Mouse (Mus musculus): ENCODE data around the gene Isy1. TPM values are rescaled to one million over a fixed set of nuclear protein-coding genes. Genes with fewer than 3 reads are reported as not detected.

Isy1 gene
- total RNA-seq (2022) = 10 to 100 TPM; 37.3 to 60.0 (median 46.5) TPM

DNA sequence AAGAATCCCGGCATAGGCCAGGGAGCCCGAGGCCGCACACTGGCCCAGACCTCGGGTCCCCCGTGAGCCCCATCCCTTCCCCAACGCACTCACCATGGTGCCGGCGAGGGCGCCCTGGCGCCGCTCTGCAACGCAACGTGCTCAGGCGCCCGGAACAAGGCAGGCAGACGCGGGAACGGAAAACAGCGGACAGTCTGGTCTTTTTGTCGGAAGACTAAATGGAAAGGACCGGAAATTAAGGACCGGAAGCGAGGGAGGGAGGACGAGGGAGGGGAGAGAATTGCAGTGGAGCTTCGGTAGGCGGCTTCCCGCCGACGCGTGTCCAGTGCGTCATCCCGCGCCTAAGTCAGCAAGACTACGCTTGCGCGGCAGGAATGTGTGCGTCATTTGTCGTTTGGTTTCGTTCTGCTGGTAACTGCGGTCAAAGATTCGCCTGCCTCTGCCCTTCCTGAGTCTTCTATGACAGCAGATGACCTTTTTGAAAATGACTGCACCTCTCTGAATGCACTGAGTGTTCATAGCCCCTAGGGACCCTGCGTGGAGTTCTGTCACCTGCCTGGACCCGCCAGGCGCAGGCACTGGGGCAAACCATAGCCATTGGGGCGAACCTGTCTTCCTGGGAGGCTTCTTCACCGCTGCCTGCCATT lies at the start of gene Isy1:
Isy1 (minus strand) TSS at position 248 of the 647 bp plus-strand sequence.
- peak; percentile 97 for DNase-seq

DNA sequence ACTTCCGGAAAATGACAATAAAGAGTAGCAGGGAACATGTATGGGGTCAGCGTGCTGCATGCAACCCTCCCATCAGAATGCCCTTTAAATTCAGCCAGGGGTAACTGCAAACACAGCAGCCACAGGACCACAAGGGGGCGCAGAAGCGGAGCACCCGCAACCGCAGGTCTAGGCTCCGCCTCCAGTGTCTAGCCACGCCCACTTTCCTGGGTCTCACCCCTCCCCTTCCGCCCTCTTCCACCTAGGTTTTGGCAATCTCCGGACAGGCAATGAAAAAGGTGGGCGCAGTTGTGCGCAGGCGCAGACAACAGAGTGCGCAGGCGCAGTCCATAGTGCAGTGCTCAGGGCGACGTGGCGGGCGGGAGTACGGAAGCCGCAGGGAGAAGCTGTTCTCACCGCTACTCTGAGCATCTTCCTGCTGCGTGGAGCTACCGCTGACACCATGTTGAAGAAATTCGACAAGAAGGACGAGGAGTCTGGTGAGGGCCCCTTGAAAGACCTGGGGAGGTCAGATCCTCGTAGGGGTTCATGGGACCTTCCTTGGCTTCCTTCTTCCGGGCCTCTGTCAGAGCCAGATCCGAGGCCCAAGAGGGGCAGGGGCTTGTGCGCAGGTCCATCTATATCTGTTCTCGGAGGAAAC lies 49.1 kb upstream of the Isy1 start, which contains the start of gene Copg1:
Copg1 (plus strand) TSS at position 221 of the 640 bp plus-strand sequence.
- DNase-seq = peak; percentile 99

DNA sequence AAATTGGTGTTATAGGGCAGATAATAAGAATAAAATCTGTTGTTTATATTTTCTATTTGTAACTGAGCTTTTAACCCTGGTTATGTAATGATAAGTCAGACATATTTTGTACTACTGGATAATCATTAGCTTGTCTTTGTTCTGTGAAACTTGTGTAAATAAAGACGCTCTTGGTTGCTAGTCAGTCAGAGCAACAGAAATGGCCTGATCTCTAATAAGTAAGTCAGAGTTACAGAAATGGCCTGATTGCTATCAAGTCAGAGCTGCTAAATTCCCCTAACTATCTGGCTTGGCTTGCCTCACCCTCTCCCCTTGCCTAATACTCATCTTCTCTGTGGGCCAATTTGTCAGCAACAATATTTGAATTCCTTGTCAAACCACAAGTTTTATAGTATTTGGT lies 48.1 kb upstream of the Isy1 start:
- no peak for DNase-seq

DNA sequence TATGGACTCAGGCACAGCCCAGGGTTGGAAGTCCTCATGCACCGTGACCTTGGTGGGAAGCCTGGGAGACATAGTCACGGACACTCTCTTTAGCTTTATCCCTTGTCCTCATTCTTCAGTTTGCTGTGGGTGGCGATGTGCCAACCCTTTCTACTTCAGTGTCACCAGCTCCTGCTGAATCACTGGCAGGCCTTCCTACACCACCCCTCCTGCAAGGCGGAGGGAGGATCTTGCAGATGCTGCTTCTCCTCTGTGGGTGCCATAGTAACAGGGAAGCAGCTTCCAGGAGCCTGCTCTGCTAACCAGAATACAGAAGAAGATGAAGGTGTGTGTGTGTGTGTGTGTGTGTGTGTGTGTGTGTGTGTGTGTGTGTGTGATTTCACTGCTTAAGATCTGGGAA lies 44.2 kb upstream of the Isy1 start:
- peak; percentile 86 for DNase-seq

DNA sequence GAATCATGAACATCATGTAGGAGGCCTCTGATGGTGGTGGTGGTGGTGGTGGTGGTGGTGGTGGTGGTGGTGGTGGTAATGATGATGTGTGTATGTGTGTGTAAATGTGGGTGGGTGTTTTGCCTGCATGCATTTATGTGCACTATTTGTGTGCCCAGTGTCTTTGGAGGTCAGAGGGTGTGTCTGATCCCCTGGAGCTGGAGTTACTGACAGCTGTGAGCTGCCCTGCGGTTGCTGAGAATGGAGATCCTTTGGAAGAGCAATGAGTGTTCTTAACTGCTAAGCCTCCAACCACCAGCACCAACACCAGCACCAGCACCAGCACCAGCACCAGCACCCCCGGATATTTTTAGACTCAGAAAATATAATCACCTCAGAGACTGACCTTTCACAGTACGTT lies 43.6 kb upstream of the Isy1 start:
- no peak for DNase-seq

DNA sequence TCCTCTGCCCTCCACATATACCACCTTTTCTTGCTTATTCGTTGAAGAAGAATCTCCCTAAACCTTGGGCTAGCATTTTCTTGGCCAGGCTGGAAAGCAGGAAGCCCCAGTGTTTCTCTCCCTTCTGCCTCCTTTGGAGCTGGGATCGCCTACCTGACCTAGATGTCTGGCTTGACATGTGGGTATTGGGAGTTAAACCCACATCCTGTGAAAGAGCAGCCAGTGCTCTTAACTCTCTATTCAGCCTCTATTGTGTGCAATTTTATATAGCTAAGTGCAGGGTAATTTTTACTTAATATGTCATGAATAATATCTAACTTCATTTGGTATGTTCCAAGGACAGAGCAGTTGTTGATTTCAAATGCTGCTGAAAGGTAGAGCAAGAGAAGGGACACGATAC lies 41.0 kb upstream of the Isy1 start:
- no peak for DNase-seq

DNA sequence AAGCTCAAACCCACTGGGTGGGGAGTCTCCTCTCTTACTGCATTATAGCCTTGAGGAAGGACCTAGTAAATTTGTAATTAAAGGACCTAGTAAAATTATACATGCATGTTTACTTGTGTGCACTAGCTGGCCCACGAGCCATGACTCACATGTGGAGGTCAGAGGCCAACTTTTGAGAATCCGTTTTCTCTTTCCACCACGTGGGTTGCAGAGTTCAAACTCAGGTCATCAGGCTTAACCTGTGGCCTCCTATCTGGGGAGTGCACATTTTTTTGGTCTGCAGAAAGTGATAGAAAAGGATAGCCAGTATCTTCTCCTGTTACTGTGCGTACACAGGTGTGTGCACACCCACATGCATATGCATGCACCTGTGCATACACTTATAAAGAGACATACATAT lies 40.4 kb upstream of the Isy1 start:
- no peak for DNase-seq

DNA sequence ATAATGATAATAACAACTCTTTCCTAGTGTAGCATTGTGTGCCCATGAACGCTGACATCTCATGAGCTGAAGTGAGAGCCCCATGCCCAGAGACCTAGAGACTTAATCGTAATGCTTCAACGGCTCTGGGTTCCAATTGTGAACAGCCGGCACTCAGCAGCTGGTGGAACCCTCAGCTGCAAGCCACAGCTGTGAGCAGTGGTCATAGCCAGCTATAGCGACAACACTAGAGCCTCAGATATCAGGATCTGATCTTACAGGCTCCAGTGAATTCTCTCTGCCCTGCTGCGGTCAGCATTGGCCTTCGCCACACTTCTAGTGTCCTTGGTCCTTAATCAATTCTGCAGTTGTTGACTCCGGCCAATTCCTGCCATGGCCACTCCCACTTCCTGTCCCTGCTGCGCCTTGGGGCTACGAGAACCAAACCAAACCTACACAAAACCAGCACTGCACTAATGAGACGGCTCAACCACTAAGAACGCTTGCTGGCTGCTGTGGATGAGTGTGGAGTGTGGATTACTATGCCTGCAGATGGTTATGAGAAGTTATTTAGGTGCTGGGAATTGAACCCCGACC lies 37.6 kb upstream of the Isy1 start:
- DNase-seq = peak; percentile 67

DNA sequence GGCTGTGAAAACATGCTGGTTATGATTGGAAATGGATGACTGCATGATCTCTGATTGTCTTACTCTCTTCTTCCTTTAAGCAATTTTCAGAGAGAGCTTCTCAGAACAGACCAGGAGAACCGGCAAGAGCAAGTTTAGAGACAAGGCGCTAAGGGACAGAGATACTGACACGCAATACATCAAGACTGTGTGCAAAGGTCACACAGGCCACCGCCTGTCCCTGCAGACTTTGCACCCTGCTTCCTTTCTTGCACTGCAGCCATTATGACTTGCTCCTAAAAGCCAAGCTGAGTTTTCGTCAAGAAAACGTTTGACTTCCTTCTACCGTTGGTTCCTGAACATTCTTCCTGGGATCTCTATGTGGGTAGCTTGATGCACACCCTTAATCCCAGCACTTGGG lies 37.0 kb upstream of the Isy1 start:
- no peak for DNase-seq

DNA sequence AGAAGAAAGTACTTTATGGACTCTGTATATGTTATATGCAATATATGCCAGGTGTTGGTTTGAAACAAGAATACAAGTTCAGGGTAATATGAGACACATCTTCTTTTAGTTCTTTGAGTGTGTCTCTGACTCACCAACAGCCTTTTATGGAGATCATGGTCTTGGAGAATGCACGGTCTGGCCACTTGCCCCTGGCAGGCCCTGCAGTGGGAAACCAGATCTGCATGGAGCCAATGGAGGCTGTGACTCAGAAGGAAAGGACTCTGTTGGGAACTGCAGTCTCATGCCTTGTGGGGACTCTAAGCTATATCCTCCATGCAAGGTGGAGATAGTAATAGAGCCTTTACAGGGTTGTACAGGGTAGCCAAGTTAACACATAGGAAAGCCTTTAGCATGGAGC lies 36.5 kb upstream of the Isy1 start:
- peak; percentile 39 for DNase-seq

DNA sequence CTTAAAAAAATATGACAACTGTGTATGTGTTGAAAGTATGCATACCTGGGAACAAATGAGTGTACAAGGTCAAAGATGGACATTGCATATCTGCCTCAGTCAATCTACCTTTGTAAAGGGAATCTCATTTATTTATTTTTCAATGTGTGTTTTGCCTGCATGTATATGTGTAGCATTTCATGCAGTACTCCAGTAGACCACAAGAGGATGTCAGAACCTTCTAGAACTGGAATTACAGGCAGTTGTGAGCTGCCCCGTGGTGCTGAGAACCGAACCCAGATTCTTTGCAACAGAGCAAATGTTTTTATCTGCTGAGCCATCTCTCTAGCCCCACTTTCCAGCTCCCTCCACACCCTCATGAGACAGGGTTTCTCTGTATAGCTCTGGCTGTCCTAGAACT lies 35.4 kb upstream of the Isy1 start:
- DNase-seq = no peak

DNA sequence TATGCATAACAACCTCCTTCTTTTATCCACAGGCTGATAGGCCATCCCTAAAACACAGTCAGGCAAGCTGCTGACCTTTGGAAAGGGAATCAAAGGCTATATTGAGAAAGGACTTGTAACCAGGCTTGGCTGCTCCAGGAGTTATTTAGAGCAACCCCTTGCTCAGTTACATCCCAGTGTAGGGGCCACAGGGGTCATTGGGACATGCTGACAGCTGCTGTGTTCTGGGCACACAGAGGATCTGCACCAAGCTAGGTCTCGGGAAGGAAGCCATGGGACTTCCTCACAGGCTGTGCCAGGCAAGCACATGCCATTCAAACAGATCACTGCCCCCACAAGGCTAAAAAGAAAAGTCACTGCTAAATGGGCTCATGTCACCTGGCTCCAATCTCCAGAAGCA lies 34.5 kb upstream of the Isy1 start:
- DNase-seq = no peak

DNA sequence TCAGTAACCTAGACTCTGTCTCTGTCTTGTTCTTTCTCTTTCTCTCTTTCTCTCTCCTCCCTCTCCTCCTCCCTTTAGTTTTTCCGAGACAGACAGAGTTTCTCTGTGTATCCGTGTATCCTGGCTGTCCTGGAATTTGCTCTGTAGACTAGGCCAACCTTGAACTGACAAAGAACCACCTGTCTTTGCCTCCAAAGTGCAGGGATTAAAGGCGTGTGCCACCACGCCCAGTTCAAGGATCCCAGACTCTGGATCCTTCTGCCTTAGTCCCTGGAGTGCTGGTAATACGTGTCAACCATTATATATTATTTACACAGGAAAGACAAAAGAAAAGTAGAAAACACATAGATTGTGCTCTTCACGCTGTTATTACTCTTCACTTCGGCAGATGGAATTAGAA lies 32.6 kb upstream of the Isy1 start:
- no peak for DNase-seq

DNA sequence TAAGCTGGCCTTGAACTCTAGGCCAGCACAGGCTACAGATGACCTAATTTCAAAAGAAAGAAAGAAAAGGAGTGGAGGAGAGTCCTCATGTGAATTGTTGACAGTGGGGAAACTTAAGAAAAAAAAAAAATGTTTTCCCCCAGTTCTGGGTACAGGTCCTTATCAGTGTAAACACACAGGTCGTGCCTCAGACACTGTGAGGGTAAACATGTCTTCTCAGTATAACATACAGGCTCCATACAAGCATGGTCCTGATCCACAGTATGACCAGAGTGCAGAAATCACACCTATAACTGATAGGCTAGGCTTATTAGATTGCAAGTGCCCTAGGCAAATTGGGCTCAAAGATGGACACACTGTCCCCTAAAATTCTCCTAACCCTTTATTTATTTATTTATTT lies 31.8 kb upstream of the Isy1 start:
- no peak for DNase-seq

DNA sequence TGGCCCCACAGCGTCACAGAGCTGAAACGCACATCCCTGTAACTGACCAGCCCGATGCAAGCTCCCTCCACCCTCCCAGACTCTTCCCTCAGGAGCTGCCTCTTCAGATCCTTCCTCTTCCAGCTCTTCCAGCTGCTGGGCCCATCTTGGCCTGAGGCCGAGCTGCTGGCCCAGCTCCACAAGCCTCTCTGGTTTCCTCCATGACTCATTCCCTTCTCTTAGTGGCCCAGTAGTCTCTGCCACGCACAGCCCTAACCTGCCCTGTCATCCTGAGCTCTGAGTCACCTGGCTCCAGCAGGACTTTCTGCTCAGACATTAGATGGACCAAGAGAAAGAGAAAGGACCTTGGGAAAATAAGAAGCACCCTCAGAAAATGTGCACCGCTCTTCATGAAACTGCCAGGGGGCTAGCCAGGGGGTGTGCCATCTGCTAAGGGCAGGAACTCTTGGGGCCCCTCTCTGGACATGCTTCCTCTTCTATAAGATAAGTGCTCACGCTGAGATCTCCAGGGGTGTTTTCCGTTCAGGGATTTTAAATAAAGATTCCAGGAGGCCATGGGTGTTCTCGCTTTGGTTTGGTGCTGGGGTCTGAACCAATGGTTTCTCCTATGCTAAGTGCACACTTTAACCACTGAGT lies 30.4 kb upstream of the Isy1 start:
- peak; percentile 91 for DNase-seq

DNA sequence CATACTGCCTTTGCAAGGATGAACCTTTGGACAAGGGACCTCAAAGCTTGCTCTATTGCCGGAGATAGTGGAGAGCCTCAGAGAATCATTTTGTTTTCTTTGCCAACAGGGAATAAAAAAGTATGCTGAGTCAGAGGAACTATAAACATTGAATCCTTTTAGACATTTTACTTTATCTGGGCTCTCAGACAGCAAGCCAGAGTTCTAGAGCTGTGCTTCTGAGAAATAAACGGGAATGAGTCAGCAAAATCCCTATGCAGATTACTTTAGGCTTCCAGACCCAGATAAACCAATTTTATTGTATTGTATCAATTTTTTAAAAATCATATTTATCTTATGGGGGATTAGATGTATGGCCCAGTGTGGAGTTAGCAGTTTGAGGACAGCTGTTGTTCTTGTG lies 28.7 kb upstream of the Isy1 start:
- DNase-seq = no peak

DNA sequence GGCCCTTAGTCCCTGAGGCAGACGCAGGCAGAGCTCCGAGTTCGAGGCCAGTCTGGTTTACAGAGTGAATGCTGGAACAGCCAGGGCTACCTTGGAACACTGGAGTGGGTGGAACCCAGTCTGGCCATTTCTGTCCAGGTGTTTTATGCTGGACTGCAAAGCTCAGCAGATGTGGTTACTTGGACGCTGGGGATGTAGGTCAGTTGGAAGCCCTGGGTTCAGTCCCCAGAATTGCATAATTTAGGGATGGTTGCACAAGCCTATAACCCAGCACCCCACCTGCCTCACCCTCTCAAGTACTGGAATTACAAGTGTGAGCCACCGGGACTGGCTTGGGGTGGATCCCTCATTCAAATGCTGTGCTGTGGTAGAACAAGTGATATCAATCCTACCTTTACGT lies 27.6 kb upstream of the Isy1 start:
- no peak for DNase-seq

DNA sequence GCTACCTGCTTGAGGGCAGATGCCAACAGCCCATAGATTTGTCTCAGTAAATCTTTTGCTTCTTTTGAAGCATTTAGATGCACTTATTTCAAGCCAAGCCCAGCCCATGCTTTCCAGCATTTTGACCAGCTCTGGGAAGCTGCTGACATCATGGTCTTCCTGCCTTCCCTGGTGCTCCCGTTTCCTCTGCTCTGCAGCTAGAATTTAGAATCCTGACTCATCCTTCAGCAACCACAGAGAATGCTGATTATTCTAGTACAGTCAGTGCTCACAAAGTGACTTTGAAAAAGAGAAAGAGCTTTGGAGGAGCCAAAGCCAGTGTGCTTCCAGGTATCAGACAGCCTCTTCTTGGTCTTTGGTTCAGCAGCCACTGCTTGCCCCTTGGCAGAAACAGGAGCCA lies 18.5 kb upstream of the Isy1 start:
- DNase-seq = no peak

DNA sequence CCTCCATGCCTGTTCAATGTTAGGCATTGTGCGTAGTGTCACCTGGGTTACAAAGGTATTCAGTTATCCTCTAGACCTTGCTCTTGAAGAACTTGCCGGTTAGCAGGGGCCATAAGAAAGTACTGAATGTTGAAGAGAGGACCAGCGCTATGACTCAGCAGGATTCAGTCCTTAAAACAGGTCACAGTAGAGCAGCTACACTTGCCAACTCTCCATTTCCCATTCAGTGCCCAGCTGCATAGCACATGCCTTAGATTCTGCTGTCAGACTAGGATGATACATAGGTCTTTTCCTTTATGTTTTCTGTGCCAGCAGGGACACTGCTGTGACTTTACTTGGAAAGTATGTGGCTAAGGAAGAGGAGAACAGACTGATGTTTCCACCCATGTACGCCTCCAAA lies 14.8 kb upstream of the Isy1 start:
- no peak for DNase-seq

DNA sequence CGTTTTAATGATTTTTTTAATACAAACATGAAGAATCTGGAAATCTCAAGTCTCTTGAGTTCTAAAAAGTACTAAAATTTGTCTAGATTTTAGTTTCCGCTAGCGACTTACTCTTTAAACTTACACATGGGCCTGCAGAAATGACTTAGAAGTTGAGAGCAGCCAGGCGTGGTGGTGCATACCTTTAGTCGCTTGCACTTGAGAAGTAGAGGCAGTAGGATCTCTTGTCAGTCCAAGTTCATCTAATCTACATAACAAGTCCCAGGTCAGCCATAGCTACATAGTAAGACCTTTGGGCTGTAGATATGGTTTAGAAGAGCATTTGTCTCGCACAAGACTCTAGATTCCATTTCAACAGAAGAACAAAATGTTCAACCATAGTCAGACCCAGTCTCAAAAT lies 13.3 kb upstream of the Isy1 start:
- no peak for DNase-seq

DNA sequence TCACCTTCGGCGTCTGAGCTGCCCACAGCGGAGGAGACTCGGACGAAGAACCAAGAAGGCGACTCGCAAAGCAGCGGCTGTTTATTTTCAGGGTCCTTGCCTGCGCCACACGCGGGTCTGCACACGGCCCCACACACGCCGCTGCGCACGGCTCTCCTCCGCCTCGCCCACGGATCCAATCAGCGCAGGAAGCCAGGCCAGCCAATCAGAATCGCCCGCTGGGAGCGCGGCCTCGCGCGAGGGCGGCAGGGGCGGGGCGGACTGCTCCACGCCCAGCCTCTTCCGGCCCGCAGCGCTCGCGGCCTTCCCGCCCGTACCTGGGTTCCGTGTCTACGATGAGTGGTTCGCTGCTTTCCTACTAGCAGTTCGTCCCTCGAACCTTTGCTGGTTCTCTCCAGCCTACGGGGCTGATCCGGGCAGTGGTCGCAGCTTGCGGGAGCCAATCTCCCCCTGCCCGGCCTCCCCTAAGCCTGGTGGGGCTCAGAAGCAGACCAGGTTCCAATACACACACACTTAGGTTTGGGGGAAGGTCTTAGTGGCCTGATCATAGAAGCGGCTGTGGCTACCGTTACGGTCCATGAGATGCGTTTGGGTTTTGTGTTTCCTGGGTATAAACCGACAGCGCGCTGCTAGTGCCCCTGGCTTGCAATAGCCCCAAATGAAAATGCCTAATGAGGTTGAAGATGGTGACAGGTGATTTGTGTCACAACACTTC lies 12.5 kb upstream of the Isy1 start, which contains the start of gene Cnbp:
Cnbp (minus strand) TSS at position 207 of the 715 bp plus-strand sequence.
- peak; percentile 94 for DNase-seq

DNA sequence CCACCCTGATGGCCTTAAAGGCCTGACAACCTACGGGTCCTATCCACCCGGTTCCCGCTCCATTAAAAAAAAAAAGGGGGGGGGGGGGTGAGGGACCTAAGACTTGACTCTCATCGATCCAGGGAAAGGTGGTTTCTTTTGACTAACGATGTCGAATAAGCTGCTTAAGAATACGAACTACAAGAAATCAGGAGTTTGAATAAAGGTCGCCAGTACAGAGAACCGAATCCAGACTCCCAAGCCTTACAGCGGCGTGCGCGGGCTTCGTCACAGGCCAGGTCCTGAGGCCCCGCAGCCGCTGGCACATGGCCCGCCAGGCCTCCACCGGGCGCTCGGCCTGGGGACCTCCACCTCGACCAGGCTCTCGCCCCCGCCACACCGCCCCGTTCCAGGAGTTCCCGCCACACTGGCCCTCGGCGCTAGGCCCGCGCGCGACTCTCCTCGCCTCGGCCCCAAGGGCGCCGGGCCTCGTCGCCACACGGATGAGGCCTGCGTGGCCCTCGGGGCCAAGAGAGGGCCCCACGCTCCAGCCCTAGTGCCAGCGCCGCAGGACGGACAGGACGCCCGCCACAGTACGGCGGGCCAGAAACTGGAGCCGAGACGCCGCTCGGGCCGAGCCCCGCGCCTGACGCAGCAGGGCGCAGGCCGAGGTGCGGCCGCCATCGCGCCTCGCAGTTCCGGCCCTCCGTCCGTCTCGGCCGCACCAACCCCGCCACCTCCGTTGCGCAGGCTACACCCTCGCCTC lies 11.7 kb upstream of the Isy1 start:
- DNase-seq = no peak

All from adrenal gland, adult 8-10 months (tissue).